Mouse (Mus musculus) urinary bladder, postnatal 4 days (tissue): ENCODE data around the gene Slc36a4.

ENCODE experiments used
- DNase-seq, 2 experiments: peaks; one replicate each; pipeline ENCODE4 v3.0.0; 2021 to 2022; ENCODE audit warnings: low spot score in 2 of 2

Gene Slc36a4

DNA sequence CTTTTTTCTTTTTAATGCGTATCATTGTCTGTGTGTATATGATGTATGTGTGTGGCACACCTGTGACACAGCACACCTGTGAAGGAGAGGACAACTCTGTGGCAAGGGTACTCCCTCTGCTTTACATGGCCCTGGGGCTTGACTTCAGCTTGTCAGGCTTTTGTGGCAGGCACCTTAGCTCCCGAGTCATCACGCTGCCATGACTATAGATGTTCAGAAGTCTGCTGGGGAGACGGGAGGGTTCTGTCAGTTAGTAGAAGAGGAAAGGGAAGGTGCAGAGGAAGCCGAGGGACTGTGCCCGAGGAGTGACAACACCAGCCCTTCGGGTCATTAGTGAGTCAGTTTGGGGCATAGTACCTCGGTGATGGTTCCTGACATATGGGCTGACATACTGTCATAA is 13.0 kb downstream of the Slc36a4 start:
- no peak for DNase-seq

DNA sequence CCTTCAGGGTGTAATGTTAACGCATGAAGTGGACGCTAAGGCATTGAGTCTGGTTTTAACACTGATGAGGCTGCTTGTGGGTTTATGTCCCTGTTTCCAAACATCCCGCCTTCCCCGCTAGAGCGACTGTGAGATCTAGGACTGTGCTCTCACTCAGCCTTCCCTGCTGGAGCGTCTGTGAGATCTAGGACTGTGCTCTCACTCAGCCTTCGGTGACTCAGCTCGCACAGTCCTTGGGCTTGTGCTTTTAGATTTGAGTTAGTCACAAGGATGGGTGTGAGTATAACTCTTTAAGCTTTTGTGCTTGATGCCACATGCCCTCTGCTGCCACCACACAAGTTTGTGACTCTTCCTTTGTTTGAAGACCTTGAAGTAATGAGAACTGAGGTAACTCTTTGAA is 17.6 kb downstream of the Slc36a4 start:
- no peak for DNase-seq

- no peak for DNase-seq
Observed at GRCm38 (mm10) chr9:15731758-15732748, 22.5 kb downstream of the Slc36a4 start.

DNA sequence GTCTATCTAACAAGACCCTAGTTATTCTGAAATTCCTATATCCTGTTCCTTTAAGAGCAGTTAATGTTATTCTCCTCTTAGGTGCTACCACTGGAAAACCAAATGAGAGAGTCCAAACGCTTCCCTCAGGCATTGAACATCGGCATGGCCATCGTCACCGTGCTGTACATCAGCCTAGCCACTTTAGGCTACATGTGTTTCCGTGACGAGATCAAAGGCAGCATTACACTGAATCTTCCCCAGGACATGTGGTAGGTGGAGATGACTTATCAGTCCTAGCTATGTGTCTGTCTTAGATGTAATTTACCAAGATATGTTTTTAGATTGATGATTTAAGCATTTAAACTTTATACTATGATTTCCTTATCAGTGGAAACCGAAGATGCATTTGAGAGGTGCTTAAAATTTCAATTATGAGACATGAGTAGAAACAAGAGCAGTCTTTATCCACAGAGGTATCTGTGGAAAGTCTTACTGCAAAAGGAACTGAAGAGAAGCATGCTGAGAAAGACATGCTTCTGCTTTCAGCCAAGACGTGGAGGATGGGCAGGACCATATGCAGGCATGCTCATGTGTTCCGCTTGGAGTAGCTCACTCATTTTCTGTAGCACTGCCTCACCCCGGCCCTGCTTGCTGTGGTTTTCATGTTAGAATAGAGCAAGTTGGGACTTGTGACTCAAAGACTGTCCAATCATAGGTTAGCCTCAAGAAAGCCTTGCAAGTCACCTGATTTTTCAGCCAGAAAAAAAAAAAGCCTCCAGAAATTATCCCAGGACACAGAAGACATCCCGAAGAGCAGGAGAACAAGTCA is 24.7 kb downstream of the Slc36a4 start:
- DNase-seq: no peak

DNA sequence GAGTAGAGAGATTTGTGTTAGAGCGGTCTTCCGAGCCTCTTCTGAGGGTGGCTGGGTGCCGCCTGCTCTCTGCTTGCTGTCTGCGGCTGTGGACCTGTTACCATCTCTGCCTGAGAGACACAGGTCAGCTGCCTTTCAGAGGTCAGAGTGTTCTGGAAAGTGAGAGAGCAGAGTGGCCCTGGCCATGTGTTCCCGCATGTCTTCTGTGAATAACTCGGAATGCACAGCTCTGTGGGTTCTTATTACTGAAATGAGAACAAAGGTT is 25.3 kb downstream of the Slc36a4 start:
- DNase-seq: no peak

- DNase-seq: no peak
Observed at GRCm38 (mm10) chr9:15737522-15737921, 28.0 kb downstream of the Slc36a4 start.

DNA sequence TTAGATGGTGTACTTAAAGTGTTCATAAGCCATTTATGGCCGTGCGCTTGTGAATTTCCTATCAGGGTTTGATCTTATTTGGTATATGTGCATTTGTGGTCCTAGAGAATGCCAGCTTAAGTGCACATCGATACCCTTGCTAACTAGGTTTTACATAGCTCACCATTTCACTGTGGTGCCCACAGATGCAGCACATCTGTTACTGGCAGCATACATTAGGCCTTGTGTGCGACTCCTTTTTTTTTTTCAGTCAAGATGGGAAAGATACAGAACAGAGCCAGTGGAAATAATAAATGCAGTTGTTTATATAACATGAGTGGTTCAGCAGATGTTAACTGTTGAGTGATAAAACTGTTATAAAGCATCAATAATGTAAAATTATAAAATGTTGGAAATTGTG is 31.9 kb downstream of the Slc36a4 start:
- DNase-seq: no peak

DNA sequence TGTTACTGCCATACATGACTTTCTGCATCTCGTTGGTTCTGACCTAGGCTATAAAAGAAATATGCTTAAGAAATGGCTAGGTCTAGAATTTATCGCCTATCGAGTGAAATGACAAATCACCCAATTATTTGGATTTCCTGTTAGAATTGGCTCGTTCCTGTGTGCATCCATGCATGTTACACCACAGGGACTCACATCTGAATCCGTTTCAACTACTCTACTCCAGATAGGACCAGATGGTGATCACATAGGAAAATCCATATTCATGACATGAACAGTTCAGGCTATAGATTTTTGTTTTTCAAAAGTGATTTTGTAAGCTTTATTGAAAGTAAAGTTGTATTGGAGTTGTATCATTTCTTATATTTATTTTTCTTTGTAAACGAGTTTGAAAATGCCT is 32.4 kb downstream of the Slc36a4 start:
- no peak for DNase-seq

- no peak for DNase-seq
Observed at GRCm38 (mm10) chr9:15745985-15746607, 36.6 kb downstream of the Slc36a4 start.

- no peak for DNase-seq
Observed at GRCm38 (mm10) chr9:15746636-15747035, 37.1 kb downstream of the Slc36a4 start.

GRCm38 (mm10) chr9:15748383-15748782 is 38.8 kb downstream of the Slc36a4 start:
- DNase-seq: no peak

GRCm38 (mm10) chr9:15759318-15759717 is 49.8 kb downstream of the Slc36a4 start:
- DNase-seq: no peak

- DNase-seq: no peak
Observed at GRCm38 (mm10) chr9:15766379-15766778, 56.8 kb downstream of the Slc36a4 start.

DNA sequence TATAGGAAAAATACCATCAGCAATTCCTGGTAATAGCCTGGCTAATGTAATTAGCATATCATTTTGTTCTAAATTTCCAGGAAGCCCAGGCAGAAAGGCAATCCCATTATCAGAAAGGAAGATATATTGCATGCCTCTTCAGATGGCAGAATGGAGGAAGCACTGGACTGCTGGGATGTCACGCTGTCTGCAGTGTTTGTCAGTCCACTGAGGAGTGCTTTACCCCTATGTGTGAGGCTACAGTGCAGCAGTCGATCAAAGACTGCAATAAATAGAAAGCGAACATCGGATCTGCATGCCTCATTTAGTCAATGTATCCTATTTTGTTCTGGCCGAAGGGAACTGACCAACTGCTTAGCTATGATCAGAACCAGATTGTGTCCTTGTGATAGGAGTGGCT is 57.3 kb downstream of the Slc36a4 start:
- no peak for DNase-seq

DNA sequence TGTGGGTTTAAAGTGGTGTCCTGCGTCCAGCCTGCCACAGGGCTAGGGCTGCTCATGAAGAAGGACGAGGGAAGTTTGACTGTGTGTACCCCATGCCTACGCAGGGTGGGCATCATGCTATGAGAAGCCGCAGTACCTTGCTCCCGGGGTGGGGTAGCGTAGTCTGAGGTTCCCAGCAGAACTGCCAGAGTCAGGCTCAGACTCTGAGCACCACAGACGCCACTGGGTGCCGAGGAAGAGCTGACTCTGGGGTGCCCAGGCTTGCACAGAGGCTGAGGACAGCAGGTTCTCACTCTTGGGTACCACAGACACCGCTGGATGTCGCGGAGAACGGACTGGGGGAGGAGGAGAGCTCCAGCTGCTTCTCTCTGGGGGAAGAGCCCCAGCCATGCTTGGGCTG is 63.2 kb downstream of the Slc36a4 start:
- no peak for DNase-seq

DNA sequence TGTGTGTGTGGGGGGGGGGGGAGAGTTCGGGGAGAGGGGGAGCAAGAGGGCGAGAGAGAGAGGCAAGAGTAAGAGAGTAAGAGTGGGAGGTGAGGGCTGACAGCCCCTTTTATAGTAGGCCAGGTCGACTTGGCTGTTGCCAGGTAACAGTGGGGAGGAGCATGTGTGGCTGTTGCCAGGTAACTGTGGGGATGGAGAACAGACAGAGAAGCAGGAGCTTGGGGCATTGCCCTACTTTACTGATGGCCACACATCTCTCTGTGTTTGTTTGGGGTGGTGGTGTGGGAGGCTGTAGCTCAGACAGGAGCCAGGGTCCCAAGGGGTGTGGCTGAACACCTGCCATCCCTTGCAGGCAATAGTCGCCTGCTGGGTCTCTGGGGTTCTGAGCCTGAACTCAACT is 63.9 kb downstream of the Slc36a4 start:
- DNase-seq: no peak

- DNase-seq: no peak
Observed at GRCm38 (mm10) chr9:15774911-15775310, 65.4 kb downstream of the Slc36a4 start.

- DNase-seq: no peak
Observed at GRCm38 (mm10) chr9:15781936-15782335, 72.4 kb downstream of the Slc36a4 start.

GRCm38 (mm10) chr9:15786192-15786591 is 76.7 kb downstream of the Slc36a4 start:
- DNase-seq: no peak

DNA sequence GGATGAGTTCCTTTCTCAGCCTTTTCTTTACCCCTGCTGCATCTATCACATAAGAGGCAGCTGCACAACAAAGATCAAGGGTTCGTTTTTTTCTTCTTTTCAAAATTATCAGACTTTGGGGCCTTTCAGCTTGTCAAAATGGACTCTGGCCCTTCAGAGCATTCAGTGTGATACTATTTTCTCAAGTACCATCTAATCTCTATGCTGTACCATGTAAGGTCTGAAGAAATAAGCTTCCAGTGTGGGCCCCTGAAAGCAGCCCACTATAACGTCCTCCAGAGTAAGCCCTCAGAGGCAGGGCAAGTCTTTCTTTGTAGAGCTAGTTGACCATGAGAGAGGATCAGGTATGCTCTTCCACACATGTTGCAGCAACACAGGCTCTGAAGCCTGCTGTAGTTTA is 77.1 kb downstream of the Slc36a4 start:
- no peak for DNase-seq

DNA sequence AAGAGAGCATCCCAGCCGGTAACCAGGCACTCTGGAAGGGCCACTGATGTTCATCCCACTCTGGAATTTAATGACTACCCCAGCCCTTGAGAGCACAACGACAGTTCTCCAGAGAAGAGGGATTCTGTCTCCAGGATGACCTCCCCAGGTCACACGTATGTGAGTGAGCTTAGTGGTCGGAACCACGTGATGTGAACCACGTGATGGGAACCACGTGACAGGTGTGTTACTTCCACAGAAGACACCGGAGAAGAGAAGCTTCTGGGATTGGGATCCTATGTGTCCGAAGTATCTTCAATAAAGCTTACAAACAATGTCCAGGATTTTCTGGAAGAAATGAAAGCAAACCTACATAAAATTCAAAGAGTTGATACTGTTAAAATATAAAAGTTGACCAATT is 82.5 kb downstream of the Slc36a4 start:
- DNase-seq: no peak
